In the genomic region with DNA sequence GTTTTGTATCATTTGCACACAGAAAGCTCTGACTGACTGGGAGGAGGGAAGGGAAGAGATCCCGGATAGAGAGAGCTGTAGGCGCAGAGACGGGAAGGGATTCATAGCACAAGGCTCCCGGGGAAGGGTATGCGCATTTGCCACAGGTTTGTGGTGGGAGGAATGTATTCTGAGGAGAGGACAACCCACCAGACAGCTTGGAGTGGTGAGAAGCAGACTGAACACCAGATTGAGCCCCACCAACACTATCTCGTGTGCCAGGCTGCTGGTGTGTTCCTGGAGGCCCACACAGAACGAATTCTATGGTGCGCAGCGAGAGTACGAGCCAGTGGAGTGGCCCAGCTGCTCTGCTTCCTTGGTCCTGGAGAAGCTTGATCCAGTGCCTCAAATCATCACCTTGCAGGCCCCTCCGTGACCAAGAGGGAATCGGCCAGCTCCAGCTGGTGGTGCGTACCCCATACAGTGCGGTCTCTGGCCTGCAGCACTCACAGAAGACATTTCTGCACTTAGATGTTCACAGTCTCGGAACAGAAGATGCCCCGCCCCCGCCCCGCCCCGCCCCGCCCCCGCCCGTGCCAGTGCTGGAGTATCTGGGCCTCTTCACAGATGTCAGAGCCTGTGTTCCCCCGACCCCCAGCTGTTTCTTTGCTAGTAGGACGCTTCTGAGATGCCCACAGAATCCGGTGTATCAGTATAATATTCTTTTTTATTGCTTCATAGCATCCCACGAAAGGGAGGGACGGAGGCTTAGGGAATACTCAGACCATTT, we compare ENCODE assay signal across 9 mouse cellular contexts.
DNase-seq lines count a peak whose midpoint lies in the region; ATAC-seq lines count a peak whose summit lies in the region.
"Had no signal": no experiment of that assay in that cellular context is flagged by ENCODE, and none has a peak within 500 bp of the region (broad histone marks: within the 10 kb centered on the region; RNA-seq: fewer than 3 reads in every experiment).

No protein-coding gene starts in this region.

- ATAC-seq in heart, embryonic 12.5 days (ENCODE audit: insufficient number of reproducible peaks, low FRiP score) = no peak
- peak; percentile 19; the same call in 1 of the 2 replicates for ATAC-seq in intestine, embryonic 15.5 days
- ATAC-seq: CD4-positive, CD25-positive, alpha-beta regulatory T cell, adult 4 months had no signal

- H3K4me3 ChIP-seq in heart, embryonic 12.5 days = peak overlapping the region; percentile 7; the same call in 1 of the 2 replicates
- H3K4me3 ChIP-seq in intestine, embryonic 15.5 days (replicated peaks) = no peak overlapping the region

- 28% methylated on average over 27 of the region's 27 CpGs for WGBS in heart, embryonic 12.5 days
- WGBS in intestine, embryonic 15.5 days = 39% methylated on average over 27 of the region's 27 CpGs

- intact Hi-C loops in heart, postnatal 25 days (cut with DNase I) = loop anchor here (5.0 kb wide), 1 partner anchor 50 kb away; no protein-coding TSS in a partner anchor

- H3K9me3 ChIP-seq in heart, embryonic 12.5 days (replicated peaks) = no peaks in the 10 kb centered on the region
- no peaks in the 10 kb centered on the region for H3K9me3 ChIP-seq in intestine, embryonic 15.5 days

- no peak for DNase-seq in heart, postnatal 25 days (ENCODE audit: low spot score)
- peak; percentile 94 for DNase-seq in brain, adult 2 months (ENCODE audit: low read depth, low spot score)
- peak; percentile 66 for DNase-seq in liver
- no peak for DNase-seq in urinary bladder, postnatal 10 days (ENCODE audit: low spot score)
- DNase-seq in kidney, postnatal 36 days = no peak
- DNase-seq in kidney, adult 8-10 months = no peak

- H3K9ac ChIP-seq in heart, embryonic 12.5 days = peak overlapping the region; percentile 38; the same call in 1 of the 2 replicates
- no peak overlapping the region for H3K9ac ChIP-seq in intestine, embryonic 15.5 days

- peaks cover 40% of the 10 kb centered on the region for H3K4me1 ChIP-seq in heart, embryonic 12.5 days (replicated peaks)
- peaks cover 35% of the 10 kb centered on the region for H3K4me1 ChIP-seq in intestine, embryonic 15.5 days (replicated peaks)

- no peaks in the 10 kb centered on the region for H3K27me3 ChIP-seq in heart, embryonic 12.5 days (replicated peaks)
- H3K27me3 ChIP-seq in intestine, embryonic 15.5 days (replicated peaks) = no peaks in the 10 kb centered on the region

- no peaks in the 10 kb centered on the region for H3K36me3 ChIP-seq in heart, embryonic 12.5 days
- no peaks in the 10 kb centered on the region for H3K36me3 ChIP-seq in intestine, embryonic 15.5 days

- peak overlapping the region; percentile 46; the same call in 1 of the 2 replicates for H3K27ac ChIP-seq in heart, embryonic 12.5 days (ENCODE audit: poor library complexity, severe bottlenecking)
- H3K27ac ChIP-seq in intestine, embryonic 15.5 days = peak overlapping the region; percentile 19

- peak overlapping the region; percentile 54 for H3K4me2 ChIP-seq in heart, embryonic 12.5 days
- peak overlapping the region; percentile 25 for H3K4me2 ChIP-seq in intestine, embryonic 15.5 days (replicated peaks)

Comparison
In these comparisons a context has a peak if more than half of its experiments do, and no peak if none do; other contexts are left out.
1. DNase-seq: peak in brain, adult 2 months (single experiment) and liver (single experiment); none in heart, postnatal 25 days (single experiment), urinary bladder, postnatal 10 days (single experiment), kidney, postnatal 36 days (0 of 2) and kidney, adult 8-10 months (0 of 2).